Mouse (Mus musculus) MEL (cell line): ENCODE measurements at regions not wholly inside any gene's neighbourhood (a gene's known extent, or its start where the extent isn't known, plus 50 kb on each side); places are given as distances from the start of the nearest gene placed in this dataset.

Source experiments
- DNase-seq: peaks from one replicate; pipeline ENCODE4 v3.0.0; 2011; ENCODE audit warnings: low read depth, low spot score
- H3K27ac ChIP-seq: 2 replicates; pipeline ENCODE4 v1.5.1; 2012; ENCODE audit warnings: low read depth, mild to moderate bottlenecking, control low read depth, low read length, moderate library complexity; ENCODE audit not compliant: control insufficient read depth
- H3K27me3 ChIP-seq, 2 experiments: fragments of 150-350 bp in 1 of 2; sonication (generic) in 1 of 2; 2 replicates each; pipeline ENCODE4 v1.6.1; 2012; ENCODE audit warnings: low read length in 2 of 2, mild to moderate bottlenecking in 2 of 2, improper control_type of control experiment in 1 of 2, moderate library complexity in 1 of 2; ENCODE audit not compliant: insufficient read depth in 2 of 2, control insufficient read depth in 1 of 2
- H3K36me3 ChIP-seq, 2 experiments: 2 replicates each; pipeline ENCODE4 v1.6.1; 2012 to 2014; ENCODE audit warnings: low read length in 2 of 2, improper control_type of control experiment in 1 of 2, inconsistent platforms in 1 of 2, mild to moderate bottlenecking in 1 of 2; ENCODE audit not compliant: insufficient read depth in 2 of 2, control insufficient read depth in 1 of 2
- H3K4me1 ChIP-seq, 2 experiments: fragments of 150-350 bp in 1 of 2; sonication (generic) in 1 of 2; 2 replicates each; pipeline ENCODE4 v1.6.1; 2012; ENCODE audit warnings: low read length in 2 of 2, improper control_type of control experiment in 1 of 2, mild to moderate bottlenecking in 1 of 2; ENCODE audit not compliant: insufficient read depth in 2 of 2, control insufficient read depth in 1 of 2
- H3K4me3 ChIP-seq, 2 experiments: fragments of 150-350 bp in 1 of 2; sonication (generic) in 1 of 2; 2 replicates each; pipeline ENCODE4 v1.5.1; 2012; ENCODE audit warnings: low read depth in 2 of 2, low read length in 2 of 2, mild to moderate bottlenecking in 2 of 2, moderate library complexity in 2 of 2, control low read depth in 1 of 2, improper control_type of control experiment in 1 of 2; ENCODE audit not compliant: control insufficient read depth in 1 of 2, insufficient read depth in 1 of 2
- H3K79me2 ChIP-seq: 2 replicates; pipeline ENCODE4 v1.6.1; 2012; ENCODE audit warnings: mild to moderate bottlenecking, low read length, moderate library complexity; ENCODE audit not compliant: control insufficient read depth, poor library complexity, insufficient read depth
- H3K9ac ChIP-seq: 2 replicates; pipeline ENCODE4 v1.6.1; 2012; ENCODE audit warnings: low read depth, mild to moderate bottlenecking, control low read depth, low read length, moderate library complexity; ENCODE audit not compliant: control insufficient read depth, poor library complexity, severe bottlenecking
- H3K9me3 ChIP-seq: fragments of 150-350 bp; sonication (generic); replicated peaks from 2 replicates; pipeline ENCODE4 v1.6.1; 2012; ENCODE audit warnings: mild to moderate bottlenecking, low read length, improper control_type of control experiment, moderate library complexity; ENCODE audit not compliant: insufficient read depth
- CTCF ChIP-seq, 3 experiments: IDR thresholded peaks in 2 of 3; conservative IDR thresholded peaks in 1 of 3; 2 replicates each; pipeline ENCODE4 v1.5.1; 2011 to 2012; ENCODE audit warnings: low read length in 3 of 3, low read depth in 2 of 3, mild to moderate bottlenecking in 2 of 3, improper control_type of control experiment in 1 of 3, inconsistent platforms in 1 of 3, mixed read lengths in 1 of 3, moderate library complexity in 1 of 3; ENCODE audit not compliant: control insufficient read depth in 1 of 3, insufficient read depth in 1 of 3, poor library complexity in 1 of 3, severe bottlenecking in 1 of 3
- GATA1 ChIP-seq: IDR thresholded peaks from 2 replicates; pipeline ENCODE4 v1.6.1; 2011; ENCODE audit warnings: low read depth, low read length, improper control_type of control experiment
- MAX ChIP-seq: IDR thresholded peaks from 2 replicates; pipeline ENCODE4 v1.6.1; 2011; ENCODE audit warnings: low read length, improper control_type of control experiment
- POLR2AphosphoS2 ChIP-seq: IDR thresholded peaks from 2 replicates; pipeline ENCODE4 v1.6.1; 2011; ENCODE audit warnings: low read length, improper control_type of control experiment
- SMC3 ChIP-seq: IDR thresholded peaks from 2 replicates; pipeline ENCODE4 v1.6.1; 2011; ENCODE audit warnings: low read depth, low read length, improper control_type of control experiment

DNA sequence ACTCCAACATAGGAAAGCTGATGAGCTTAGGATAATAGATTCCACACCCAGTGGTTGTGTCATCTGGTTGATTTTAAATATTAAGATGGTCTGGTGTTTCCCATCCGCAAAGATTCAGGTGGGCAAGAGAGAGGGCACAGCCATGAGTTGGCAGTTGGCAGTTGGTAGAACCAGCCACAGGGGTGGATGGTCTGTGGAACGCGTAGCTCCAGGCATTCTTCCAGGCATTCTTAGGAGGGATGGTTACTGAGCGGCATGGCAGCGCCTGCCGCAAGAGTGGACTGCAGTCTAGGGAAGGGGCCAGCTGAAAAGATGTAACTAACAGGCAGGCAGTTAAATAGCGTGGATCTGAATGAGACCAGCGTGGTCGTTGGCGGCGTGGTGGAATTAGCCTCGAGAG is 96.6 kb upstream of the Slc35f1 start:
- H3K4me1 ChIP-seq: no peaks in the 10 kb centered on the region

More for the DNA sequence above, 96.6 kb upstream of the Slc35f1 start:
- Histone ChIP-seq H3K27ac (no peak overlapping the region), H3K9ac (no peak overlapping the region), H3K4me3 (no peak overlapping the region), H3K79me2 (no peaks in the 10 kb centered on the region), H3K36me3 (no peaks in the 10 kb centered on the region), H3K27me3 (no peaks in the 10 kb centered on the region), H3K9me3 (no peaks in the 10 kb centered on the region)
- TF ChIP-seq POLR2AphosphoS2 (no peak), SMC3 (no peak), MAX (no peak), CTCF (IDR thresholded peaks at IDR 0.05 in 2 of 3, conservative IDR thresholded peaks at IDR 0.05 in 1 of 3; ENCODE audit: control insufficient read depth in 1 of 3, insufficient read depth in 1 of 3, low read depth in 2 of 3, low read length in 3 of 3, poor library complexity in 1 of 3, severe bottlenecking in 1 of 3) (no peak), GATA1 (no peak)
- no peak for DNase-seq
